Comparison of ENCODE assay signal across 9 mouse cellular contexts in genomic region chr4:134506713-134507112, GRCm38 (mm10).
"Had no signal": no experiment of that assay in that cellular context is flagged by ENCODE, and none has a peak within 500 bp of the region (broad histone marks: within the 10 kb centered on the region; RNA-seq: fewer than 3 reads in every experiment).

No protein-coding gene starts in this region.

- H3K9ac ChIP-seq: limb, embryonic 12.5 days; midbrain, embryonic 12.5 days had no signal

- DNase-seq: kidney, adult 8-10 months; kidney, postnatal 25 days; lung, adult 18-20 months; right cerebral cortex, postnatal 14 days; thymus, adult 18-20 months; thymus, postnatal 14 days had no signal

- ATAC-seq: intestine, embryonic 16.5 days had no signal

- H3K9me3 ChIP-seq: limb, embryonic 12.5 days; midbrain, embryonic 12.5 days had no signal

- H3K27ac ChIP-seq: limb, embryonic 12.5 days; midbrain, embryonic 12.5 days had no signal

- H3K4me3 ChIP-seq: limb, embryonic 12.5 days; midbrain, embryonic 12.5 days had no signal

- H3K27me3 ChIP-seq: limb, embryonic 12.5 days had no signal

- H3K4me2 ChIP-seq: limb, embryonic 12.5 days; midbrain, embryonic 12.5 days had no signal

- H3K36me3 ChIP-seq: limb, embryonic 12.5 days; midbrain, embryonic 12.5 days had no signal
